Mouse (Mus musculus) liver, adult (tissue): ENCODE results near the gene Scgb2b11.
"Not testable (repeated sequence)": the region's sequence is repeated elsewhere in the genome, so short reads cannot be mapped to it uniquely, and the experiment has no call there.

ENCODE experiments used
- GATA4 ChIP-seq: IDR thresholded peaks from 2 replicates; pipeline ENCODE4 v1.6.1; 2014; ENCODE audit warnings: mild to moderate bottlenecking, low read length; ENCODE audit not compliant: insufficient replicate concordance

The Scgb2b11 gene

DNA sequence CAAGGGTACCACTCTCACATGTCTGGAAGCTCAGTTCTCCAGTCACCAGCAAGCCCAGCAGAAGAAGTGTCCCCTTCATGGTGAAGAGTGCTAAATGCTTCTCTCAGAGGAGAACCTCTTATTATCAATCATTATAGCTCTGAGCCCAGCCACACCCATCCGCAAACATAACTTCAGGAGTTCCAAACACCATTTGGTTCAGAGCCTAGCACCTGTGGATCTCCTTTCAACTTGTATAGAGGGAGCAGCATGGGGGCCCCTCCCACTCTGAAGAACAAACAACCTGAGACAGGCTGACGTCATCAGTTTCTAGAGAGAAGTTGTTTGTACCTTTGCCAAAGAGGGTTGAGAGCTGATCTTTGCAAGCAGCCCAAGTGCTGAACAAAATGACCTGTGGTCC lies at the start of gene Scgb2b11:
Gene Scgb2b11 (minus strand): TSS at position 101 of the 400 bp plus-strand sequence.
- not testable (repeated sequence) for TF ChIP-seq GATA4

DNA sequence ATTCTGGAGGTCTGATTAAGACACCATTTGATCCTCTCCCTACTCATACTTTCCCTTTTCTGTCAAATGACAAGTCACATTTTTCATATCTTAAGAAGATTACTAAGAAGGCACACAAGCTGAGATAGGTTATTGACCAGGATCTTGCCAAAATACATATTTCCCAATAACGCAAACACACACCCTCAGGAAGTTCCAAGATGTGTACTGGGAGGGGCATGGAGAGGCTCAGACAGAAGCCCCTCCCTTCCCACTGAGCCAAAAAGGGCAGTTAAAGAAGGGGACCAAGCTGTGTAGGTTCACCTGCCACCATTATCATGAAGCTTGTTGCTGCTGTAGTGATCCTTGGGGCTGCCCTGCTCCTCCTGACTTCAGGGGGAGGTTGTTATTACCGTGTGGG lies 11.6 kb upstream of the Scgb2b11 start, which contains the start of gene Scgb1b11:
Gene Scgb1b11 (plus strand): TSS at position 301 of the 400 bp plus-strand sequence.
- not testable (repeated sequence) for TF ChIP-seq GATA4
